ENCODE assay signal across 9 mouse cellular contexts in genomic region chr11:95913959-95914566, GRCm38 (mm10). TPM values are rescaled to one million over a fixed set of nuclear protein-coding genes. Genes with fewer than 3 reads are reported as not detected.
A peak's percentile ranks its signal among the peaks of the same experiment; 100 is the strongest.
DNase-seq lines count a peak whose midpoint lies in the region; ATAC-seq and TF ChIP-seq lines count a peak whose summit lies in the region.
"Had no signal": no experiment of that assay in that cellular context is flagged by ENCODE, and none has a peak within 500 bp of the region (broad histone marks: within the 10 kb centered on the region; RNA-seq: fewer than 3 reads in every experiment).

No protein-coding gene starts in this region.

- H3K27ac ChIP-seq in lung, embryonic 15.5 days, result no peak overlapping the region
- no peak overlapping the region for H3K27ac ChIP-seq in forebrain, embryonic 10.5 days
- no peak overlapping the region for H3K27ac ChIP-seq in limb, embryonic 14.5 days (replicated peaks; ENCODE audit: low read depth, low read length)
- no peak overlapping the region for H3K27ac ChIP-seq in stomach, embryonic 14.5 days (ENCODE audit: low read length)

- no peak for TF ChIP-seq POLR2A in limb, embryonic 14.5 days (IDR thresholded peaks at IDR 0.05; ENCODE audit: borderline replicate concordance, extremely low read depth, insufficient read depth, insufficient read length)

- H3K4me3 ChIP-seq in lung, embryonic 15.5 days, result peak overlapping the region; percentile 32
- peak overlapping the region; percentile 41 for H3K4me3 ChIP-seq in forebrain, embryonic 10.5 days
- H3K4me3 ChIP-seq in limb, embryonic 14.5 days (replicated peaks; ENCODE audit: low read length), result peak overlapping the region; percentile 18; the same call in 1 of the 2 replicates
- H3K4me3 ChIP-seq in stomach, embryonic 14.5 days (ENCODE audit: low read depth, low read length), result peak overlapping the region; percentile 19

- no peak for ATAC-seq in lung, embryonic 15.5 days (ENCODE audit: borderline replicate concordance, extremely low read depth, low FRiP score, low TSS enrichment)
- ATAC-seq in limb, embryonic 14.5 days (ENCODE audit: low FRiP score, low read depth), result no peak
- ATAC-seq in stomach, embryonic 14.5 days (ENCODE audit: insufficient number of reproducible peaks, insufficient read depth, low FRiP score, low read depth), result no peak

- H3K4me2 ChIP-seq in lung, embryonic 15.5 days, result peak overlapping the region; percentile 60
- H3K4me2 ChIP-seq in limb, embryonic 14.5 days (replicated peaks; ENCODE audit: low read depth, low read length, severe bottlenecking), result no peak overlapping the region; the same call in 1 of the 2 replicates
- peak overlapping the region; percentile 39 for H3K4me2 ChIP-seq in stomach, embryonic 14.5 days (replicated peaks; ENCODE audit: low read depth, low read length)

- H3K4me1 ChIP-seq in lung, embryonic 15.5 days, result peaks cover 16% of the 10 kb centered on the region
- H3K4me1 ChIP-seq in forebrain, embryonic 10.5 days, result peaks cover 33% of the 10 kb centered on the region
- peaks cover 6% of the 10 kb centered on the region; the same call in 1 of the 2 replicates for H3K4me1 ChIP-seq in limb, embryonic 14.5 days (ENCODE audit: control insufficient read depth, insufficient read depth, low read length)
- H3K4me1 ChIP-seq in stomach, embryonic 14.5 days (ENCODE audit: control insufficient read depth, insufficient read depth, low read length), result 0 out of 2 replicates have a peak, but pooled peaks cover 3% of the 10 kb centered on the region

- H3K27me3 ChIP-seq in lung, embryonic 15.5 days, result peaks cover 70% of the 10 kb centered on the region
- peaks cover 89% of the 10 kb centered on the region for H3K27me3 ChIP-seq in forebrain, embryonic 10.5 days (ENCODE audit: poor library complexity, severe bottlenecking)
- peaks cover 68% of the 10 kb centered on the region for H3K27me3 ChIP-seq in limb, embryonic 14.5 days (ENCODE audit: control insufficient read depth, insufficient read depth, low read length)
- H3K27me3 ChIP-seq in stomach, embryonic 14.5 days (ENCODE audit: control insufficient read depth, insufficient read depth, low read length), result peaks cover 26% of the 10 kb centered on the region

- H3K9ac ChIP-seq in lung, embryonic 15.5 days, result no peak overlapping the region
- H3K9ac ChIP-seq in limb, embryonic 14.5 days (ENCODE audit: low read depth, low read length, severe bottlenecking), result no peak overlapping the region
- H3K9ac ChIP-seq in stomach, embryonic 14.5 days (replicated peaks; ENCODE audit: low read depth, low read length), result no peak overlapping the region

- WGBS in lung, embryonic 15.5 days, result 4% methylated on average over 14 of the region's 14 CpGs
- WGBS in forebrain, embryonic 10.5 days, result 2% methylated on average over 14 of the region's 14 CpGs
- 6% methylated on average over 14 of the region's 14 CpGs for WGBS in limb, embryonic 14.5 days
- WGBS in stomach, embryonic 14.5 days, result 4% methylated on average over 14 of the region's 14 CpGs

- no peaks in the 10 kb centered on the region for H3K36me3 ChIP-seq in lung, embryonic 15.5 days
- H3K36me3 ChIP-seq in forebrain, embryonic 10.5 days (replicated peaks), result no peaks in the 10 kb centered on the region
- no peaks in the 10 kb centered on the region for H3K36me3 ChIP-seq in limb, embryonic 14.5 days (ENCODE audit: control insufficient read depth, insufficient read depth, low read length)
- H3K36me3 ChIP-seq in stomach, embryonic 14.5 days (ENCODE audit: control insufficient read depth, insufficient read depth, low read length), result no peaks in the 10 kb centered on the region

- no peaks in the 10 kb centered on the region for H3K9me3 ChIP-seq in lung, embryonic 15.5 days
- no peaks in the 10 kb centered on the region for H3K9me3 ChIP-seq in forebrain, embryonic 10.5 days
- H3K9me3 ChIP-seq in limb, embryonic 14.5 days (ENCODE audit: control insufficient read depth, low read length), result no peaks in the 10 kb centered on the region
- H3K9me3 ChIP-seq in stomach, embryonic 14.5 days (ENCODE audit: control insufficient read depth, low read depth, low read length), result no peaks in the 10 kb centered on the region

- no peak for DNase-seq in lung, postnatal 10 days
- peak; percentile 21 for DNase-seq in forebrain, embryonic 10.5 days (ENCODE audit: extremely low spot score, low spot score)
- DNase-seq in limb, embryonic 14.5 days (ENCODE audit: low spot score), result no peak
- no peak for DNase-seq in embryo, embryonic 10.5 days (ENCODE audit: low spot score)
- no peak for DNase-seq in gastrocnemius, adult 8-10 months (ENCODE audit: low spot score in 2 of 2)
- DNase-seq in layer of hippocampus, adult 8-10 months (ENCODE audit: low spot score in 2 of 2), result no peak

RNA-seq across cellular contexts. Expression of gene B4galnt2, which starts 0.6 kb away (rescaled TPM):
- polyA plus RNA-seq in lung, embryonic 15.5 days (2015; fragmentation: Nextera tagmentation; extraction: Ambion mirVana), result 0.13 and 0.30 TPM in 2 replicates
- polyA plus RNA-seq in forebrain, embryonic 10.5 days (2016; fragmentation: Nextera tagmentation; extraction: Ambion mirVana), result not detected in 2 replicates
- 0.04 TPM in 1 of 2 replicates, not detected in the other for polyA plus RNA-seq in limb, embryonic 14.5 days (2012; rRNA removed)
- not detected in 2 replicates for polyA plus RNA-seq in limb, embryonic 14.5 days (2014; fragmentation: Nextera tagmentation; extraction: Ambion mirVana)
- 3.2 and 3.8 TPM in 2 replicates for polyA plus RNA-seq in stomach, embryonic 14.5 days (2014; fragmentation: Nextera tagmentation; extraction: Ambion mirVana)
- not detected for total RNA-seq in gastrocnemius, adult 8-10 months (2022)
- not detected for total RNA-seq in layer of hippocampus, adult 8-10 months (2022)
- polyA plus RNA-seq: liver, adult 2 months had no signal
